Mouse (Mus musculus) midbrain, postnatal 0 days (tissue): ENCODE measurements around the gene Skp2. TPM values are rescaled to one million over a fixed set of nuclear protein-coding genes. Genes with fewer than 3 reads are reported as not detected.

ENCODE experiments used
- ATAC-seq: fragments of 200-750 bp; cut with Nextera tagmentation; 2 replicates; pipeline ENCODE4 v1.8.0; 2017; ENCODE audit warnings: moderate number of reproducible peaks, mild to moderate bottlenecking, moderate TSS enrichment, moderate library complexity; ENCODE audit not compliant: low FRiP score
- DNase-seq: peaks from one replicate; pipeline ENCODE4 v3.0.0-alpha.2; 2015; ENCODE audit warnings: low spot score
- H3K27ac ChIP-seq: fragments of 300-500 bp; sonication (generic); 2 replicates; pipeline ENCODE4 v1.5.1; 2014; ENCODE audit warnings: low read depth, mild to moderate bottlenecking, low read length, mixed read lengths
- H3K27me3 ChIP-seq: fragments of 300-500 bp; sonication (generic); 2 replicates; pipeline ENCODE4 v1.6.1; 2014; ENCODE audit warnings: low read length, control low read depth, mixed read lengths; ENCODE audit not compliant: insufficient read depth
- H3K36me3 ChIP-seq: fragments of 300-500 bp; sonication (generic); 2 replicates; pipeline ENCODE4 v1.6.1; 2014; ENCODE audit warnings: low read length, control low read depth, mixed read lengths; ENCODE audit not compliant: insufficient read depth
- H3K4me1 ChIP-seq: fragments of 300-500 bp; sonication (generic); 2 replicates; pipeline ENCODE4 v1.6.1; 2014; ENCODE audit warnings: mild to moderate bottlenecking, control low read depth, antibody characterized with exemption, low read length, mixed read lengths; ENCODE audit not compliant: insufficient read depth
- H3K4me2 ChIP-seq: fragments of 300-500 bp; sonication (generic); 2 replicates; pipeline ENCODE4 v1.6.1; 2014; ENCODE audit warnings: low read depth, mild to moderate bottlenecking, low read length, mixed read lengths; ENCODE audit not compliant: poor library complexity, severe bottlenecking
- H3K4me3 ChIP-seq: fragments of 300-500 bp; sonication (generic); 2 replicates; pipeline ENCODE4 v1.5.1; 2014; ENCODE audit warnings: low read depth, mild to moderate bottlenecking, low read length, moderate library complexity
- H3K9ac ChIP-seq: fragments of 300-500 bp; sonication (generic); replicated peaks from 2 replicates; pipeline ENCODE4 v1.6.1; 2014; ENCODE audit warnings: mild to moderate bottlenecking, low read length, moderate library complexity, mixed read lengths; ENCODE audit not compliant: poor library complexity, severe bottlenecking
- H3K9me3 ChIP-seq: fragments of 300-500 bp; sonication (generic); 2 replicates; pipeline ENCODE4 v1.6.1; 2016; ENCODE audit warnings: low read length, control low read depth
- CTCF ChIP-seq: IDR thresholded peaks from 2 replicates; pipeline ENCODE4 v1.5.1; 2016; ENCODE audit warnings: antibody characterized with exemption, mild to moderate bottlenecking
- WGBS: fragments of 180-500 bp; shearing (Covaris S2); extraction: QIAGEN DNeasy Blood & Tissue Kit; methylation state at CpG from one replicate; pipeline ENCODE4 v1.1.7; 2014; 5-methylcytosine and 5-hydroxymethylcytosine counted together
- polyA plus RNA-seq: library from polyadenylated mRNA; unstranded; fragments of >200 nt; fragmentation: Nextera tagmentation; extraction: Ambion mirVana; gene quantifications from 2 replicates; pipeline ENCODE4 v1.2.1, GENCODE M21; 2015
- total RNA-seq: library from RNA; depleted of rRNA; stranded (reverse); fragments of >200 nt; gene quantifications from 2 replicates; pipeline ENCODE4 v1.2.3, GENCODE M21; 2014

Gene Skp2
- total and polyA plus RNA-seq, 2 experiments from 2014 or later: 7.8 to 9.3 TPM

- Histone ChIP-seq H3K36me3 (peaks cover 12% of the 10 kb centered on the region), H3K4me3 (no peak overlapping the region), H3K4me2 (no peak overlapping the region), H3K27me3 (no peaks in the 10 kb centered on the region), H3K9ac (no peak overlapping the region), H3K4me1 (no peaks in the 10 kb centered on the region), H3K27ac (no peak overlapping the region), H3K9me3 (no peaks in the 10 kb centered on the region)
- ATAC-seq (no peak), DNase-seq (peak; percentile 30)
- 88% methylated on average over 13 of the region's 13 CpGs for WGBS
- no peak for TF ChIP-seq CTCF
Measured at GRCm38 (mm10) chr15:9132693-9133443, 22.4 kb downstream of the Skp2 start.

GRCm38 (mm10) chr15:9131499-9131888 lies 23.7 kb downstream of the Skp2 start:
- 80% methylated on average over 4 of the region's 4 CpGs for WGBS
- 0 out of 2 replicates have a peak, but pooled peaks have one; percentile 1 for ATAC-seq
- TF ChIP-seq CTCF: no peak

GRCm38 (mm10) chr15:9130772-9131498 lies 24.3 kb downstream of the Skp2 start:
- no peak overlapping the region for H3K9ac ChIP-seq
- H3K36me3 ChIP-seq: peaks cover 17% of the 10 kb centered on the region
- ATAC-seq (peak; percentile 77), DNase-seq (peak; percentile 25)
- H3K27ac ChIP-seq: peak overlapping the region; percentile 33; the same call in 1 of the 2 replicates
- 56% methylated on average over 9 of the region's 9 CpGs for WGBS
- no peaks in the 10 kb centered on the region for H3K4me1 ChIP-seq
- H3K4me3 ChIP-seq: no peak overlapping the region
- no peaks in the 10 kb centered on the region for H3K27me3 ChIP-seq
- TF ChIP-seq CTCF: no peak
- 0 out of 2 replicates have a peak overlapping the region, but pooled peaks have one; percentile 6 for H3K4me2 ChIP-seq
- H3K9me3 ChIP-seq: no peaks in the 10 kb centered on the region

More at GRCm38 (mm10) chr15:9131499-9131888, 23.7 kb downstream of the Skp2 start:
- H3K4me3 ChIP-seq: no peak overlapping the region
- no peaks in the 10 kb centered on the region for H3K4me1 ChIP-seq
- no peak for DNase-seq
- no peaks in the 10 kb centered on the region for H3K27me3 ChIP-seq
- H3K36me3 ChIP-seq: peaks cover 19% of the 10 kb centered on the region
- no peak overlapping the region for H3K9ac ChIP-seq
- H3K4me2 ChIP-seq: 0 out of 2 replicates have a peak overlapping the region, but pooled peaks have one; percentile 6
- H3K27ac ChIP-seq: 0 out of 2 replicates have a peak overlapping the region, but pooled peaks have one; percentile 33
- no peaks in the 10 kb centered on the region for H3K9me3 ChIP-seq

DNA sequence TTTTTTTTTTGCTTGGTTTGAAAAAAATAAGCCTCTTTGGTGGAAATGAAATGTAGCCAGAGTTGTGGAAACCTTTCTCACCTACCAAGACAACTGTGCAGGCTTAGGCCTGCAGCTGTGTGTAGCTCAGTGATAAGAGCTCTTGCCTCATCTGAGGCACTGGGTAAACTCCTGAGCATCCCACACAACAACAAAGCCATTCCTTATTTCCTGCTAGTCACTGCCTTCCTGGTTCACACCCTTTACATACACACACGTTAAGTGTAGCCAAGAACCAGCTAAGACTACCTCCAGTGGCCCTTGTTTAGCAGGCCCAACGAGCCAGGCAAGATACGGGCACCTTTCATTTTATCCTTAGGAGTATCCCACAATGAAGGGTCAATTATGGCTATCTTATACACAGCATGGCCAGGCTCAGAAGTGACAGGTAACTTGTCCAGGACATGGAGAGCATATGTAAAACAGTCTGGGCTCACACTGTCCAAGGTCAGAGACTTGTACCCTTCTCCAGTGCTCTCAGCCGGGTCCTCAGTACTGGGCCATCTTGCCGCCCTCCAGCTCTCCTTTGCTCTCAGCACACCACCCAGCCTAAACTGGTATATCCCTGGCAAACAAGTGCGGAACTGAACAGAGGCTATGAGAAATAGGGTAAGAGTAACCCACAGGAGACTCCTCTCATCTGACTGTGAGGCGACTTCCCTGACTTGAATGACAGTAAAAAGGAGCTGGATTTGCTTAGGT lies 28.0 kb downstream of the Skp2 start:
- no peak overlapping the region for H3K4me3 ChIP-seq
- no peak overlapping the region for H3K4me2 ChIP-seq
- no peak overlapping the region for H3K27ac ChIP-seq
- no peak for ATAC-seq
- no peaks in the 10 kb centered on the region for H3K27me3 ChIP-seq
- peaks cover 36% of the 10 kb centered on the region for H3K36me3 ChIP-seq
- no peaks in the 10 kb centered on the region for H3K4me1 ChIP-seq
- no peak for DNase-seq
- TF ChIP-seq CTCF: no peak
- no peak overlapping the region for H3K9ac ChIP-seq
- H3K9me3 ChIP-seq: no peaks in the 10 kb centered on the region
- 93% methylated on average over 7 of the region's 7 CpGs for WGBS

DNA sequence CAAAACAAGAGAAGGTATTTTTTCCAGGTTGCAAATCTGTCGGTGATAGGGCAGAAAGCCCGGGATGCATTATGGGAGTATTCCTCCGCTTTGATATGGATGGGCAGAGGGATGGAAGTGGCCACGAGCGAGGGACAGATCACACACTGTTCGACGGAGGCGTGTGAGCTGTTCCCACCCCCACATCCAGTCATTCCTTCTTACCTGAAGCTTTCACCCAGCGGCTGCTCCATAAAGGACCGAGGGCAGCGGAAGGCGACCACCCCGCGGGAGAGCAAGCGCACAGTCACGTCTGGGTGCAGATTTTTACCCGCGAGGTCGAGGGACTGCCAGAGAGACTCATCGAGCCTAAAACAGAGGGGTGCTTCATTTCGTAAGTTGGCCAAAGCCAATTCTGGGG lies 30.4 kb downstream of the Skp2 start:
- Histone ChIP-seq H3K27me3 (no peaks in the 10 kb centered on the region), H3K9me3 (no peaks in the 10 kb centered on the region), H3K4me2 (no peak overlapping the region), H3K4me1 (no peaks in the 10 kb centered on the region), H3K36me3 (peaks cover 41% of the 10 kb centered on the region), H3K4me3 (no peak overlapping the region), H3K9ac (no peak overlapping the region), H3K27ac (no peak overlapping the region)
- TF ChIP-seq CTCF: no peak
- ATAC-seq (no peak), DNase-seq (no peak)
- WGBS: 93% methylated on average over 21 of the region's 21 CpGs
